Mouse (Mus musculus) embryonic fibroblast, embryonic 13.5 days (primary cell): ENCODE results near the gene Milr1. TPM values are rescaled to one million over a fixed set of nuclear protein-coding genes. Genes with fewer than 3 reads are reported as not detected.
"Not testable (repeated sequence)": the region's sequence is repeated elsewhere in the genome, so short reads cannot be mapped to it uniquely, and the experiment has no call there.

ENCODE experiments used
- H3K27ac ChIP-seq: 2 replicates; pipeline ENCODE4 v1.5.1; 2012; ENCODE audit warnings: low read length, control low read depth, inconsistent platforms; ENCODE audit not compliant: insufficient read depth
- H3K4me1 ChIP-seq: 2 replicates; pipeline ENCODE4 v1.6.1; 2011; ENCODE audit warnings: low read length; ENCODE audit not compliant: control insufficient read depth, insufficient read depth
- H3K4me3 ChIP-seq: 2 replicates; pipeline ENCODE4 v1.5.1; 2011; ENCODE audit warnings: mild to moderate bottlenecking, control low read depth, low read length; ENCODE audit not compliant: insufficient read depth
- CTCF ChIP-seq: IDR thresholded peaks from 2 replicates; pipeline ENCODE4 v1.5.1; 2011; ENCODE audit warnings: mild to moderate bottlenecking, control low read depth, low read length, moderate library complexity, borderline replicate concordance; ENCODE audit not compliant: insufficient read depth
- POLR2A ChIP-seq: IDR thresholded peaks from 2 replicates; pipeline ENCODE4 v1.6.1; 2011; ENCODE audit warnings: low read depth, mild to moderate bottlenecking, control low read depth, low read length, moderate library complexity
- polyA plus RNA-seq: library from polyadenylated mRNA; stranded (reverse); fragments of >200 nt; gene quantifications from 2 replicates; pipeline ENCODE4 v1.2.4, GENCODE M21; 2011; ENCODE audit warnings: low read depth; ENCODE audit not compliant: missing spikeins, insufficient read length

Milr1 gene
- polyA plus RNA-seq, 1 experiment = 1.4 TPM

DNA sequence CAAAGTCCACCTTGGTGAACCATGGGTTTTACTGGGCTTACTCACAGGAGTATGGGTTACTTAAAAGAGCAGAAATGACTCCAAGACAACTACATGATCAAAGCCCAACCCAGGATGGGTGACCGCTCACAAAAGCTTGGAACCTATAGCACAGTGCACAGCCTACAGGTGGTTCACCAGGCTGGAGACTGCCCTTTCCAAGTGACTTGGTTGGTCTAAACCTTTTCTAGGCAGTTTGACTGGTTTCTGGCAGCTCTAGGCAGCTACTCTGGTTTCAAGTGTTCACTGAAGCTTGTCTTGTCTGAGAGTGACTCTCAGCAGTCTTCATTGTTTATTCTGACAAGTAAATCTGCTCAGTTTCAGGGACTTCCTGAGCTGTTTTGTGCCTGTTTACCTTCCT is 21.4 kb upstream of the Milr1 start:
- H3K4me3 ChIP-seq = no peak overlapping the region
- no peak for TF ChIP-seq POLR2A
- TF ChIP-seq CTCF = no peak
- H3K27ac ChIP-seq = no peak overlapping the region
- H3K4me1 ChIP-seq = no peaks in the 10 kb centered on the region

DNA sequence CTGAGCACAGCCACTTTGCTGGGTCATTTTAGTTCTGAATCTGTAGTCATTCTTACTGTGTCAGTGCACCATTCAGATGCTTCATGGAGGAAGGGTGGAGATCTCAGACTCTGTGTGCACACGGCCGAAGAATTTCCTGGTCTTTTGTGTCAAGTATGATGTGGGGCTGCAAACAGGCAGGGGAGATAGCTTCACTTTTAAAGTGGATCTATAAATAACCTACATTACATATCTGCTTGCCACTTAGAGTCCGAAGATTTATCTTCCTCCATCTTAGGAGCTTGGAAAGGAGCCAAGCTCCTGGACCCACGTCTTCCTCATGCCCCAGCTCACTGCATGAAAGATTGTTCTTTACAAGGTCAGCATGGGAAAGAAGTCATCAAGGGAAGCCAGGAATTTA is 20.3 kb upstream of the Milr1 start:
- no peak for TF ChIP-seq POLR2A
- TF ChIP-seq CTCF = no peak
- Histone ChIP-seq H3K4me1 (no peaks in the 10 kb centered on the region), H3K27ac (no peak overlapping the region)

DNA sequence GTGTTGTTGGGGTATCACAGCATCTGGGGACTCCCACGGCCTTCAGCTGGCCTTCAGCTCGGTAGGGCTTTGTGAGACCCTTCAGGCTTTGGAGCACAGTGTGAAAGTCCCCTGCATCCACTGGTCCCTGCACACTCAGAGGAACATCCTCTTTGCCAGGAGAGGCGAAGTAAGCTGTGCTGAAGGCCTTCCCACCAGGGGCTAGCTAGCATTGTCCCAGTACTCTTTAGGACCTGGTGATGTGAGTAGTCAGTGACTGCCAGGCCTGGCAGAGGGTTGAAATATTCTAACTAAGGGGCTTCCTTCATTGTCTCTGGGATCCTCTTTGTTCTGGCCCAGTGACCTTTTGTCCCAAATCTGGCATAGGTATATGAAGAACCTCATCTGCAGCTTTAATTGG is 14.4 kb upstream of the Milr1 start:
- TF ChIP-seq POLR2A (no peak), CTCF (no peak)
- no peak overlapping the region for H3K27ac ChIP-seq
- H3K4me3 ChIP-seq = no peak overlapping the region
- H3K4me1 ChIP-seq = no peaks in the 10 kb centered on the region

More for the DNA sequence above, 20.3 kb upstream of the Milr1 start:
- H3K4me3 ChIP-seq = no peak overlapping the region

DNA sequence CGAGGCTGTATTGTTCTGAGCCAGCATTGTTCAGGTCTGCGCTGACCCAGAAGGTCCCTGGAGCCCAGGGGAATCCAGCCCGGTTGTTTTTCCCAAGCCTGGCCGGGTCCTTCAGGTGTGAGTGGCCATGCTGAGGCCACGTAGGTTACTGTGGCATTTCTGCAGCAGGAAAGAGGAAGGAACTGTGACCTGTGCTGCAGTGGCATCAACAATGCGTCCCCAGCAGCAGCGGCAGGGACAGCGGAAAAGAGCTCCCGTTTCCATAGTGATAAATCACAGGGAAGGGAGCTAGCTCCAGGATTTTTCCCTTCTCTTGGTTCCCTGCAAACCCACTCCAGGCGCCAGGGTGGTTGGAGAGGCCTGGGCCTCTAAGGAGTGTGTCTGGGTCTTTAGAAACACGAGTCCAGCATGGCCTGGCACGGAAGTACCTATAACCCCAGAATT is 13.8 kb upstream of the Milr1 start:
- Histone ChIP-seq H3K4me3 (no peak overlapping the region), H3K27ac (no peak overlapping the region), H3K4me1 (no peaks in the 10 kb centered on the region)
- TF ChIP-seq CTCF (no peak), POLR2A (no peak)

DNA sequence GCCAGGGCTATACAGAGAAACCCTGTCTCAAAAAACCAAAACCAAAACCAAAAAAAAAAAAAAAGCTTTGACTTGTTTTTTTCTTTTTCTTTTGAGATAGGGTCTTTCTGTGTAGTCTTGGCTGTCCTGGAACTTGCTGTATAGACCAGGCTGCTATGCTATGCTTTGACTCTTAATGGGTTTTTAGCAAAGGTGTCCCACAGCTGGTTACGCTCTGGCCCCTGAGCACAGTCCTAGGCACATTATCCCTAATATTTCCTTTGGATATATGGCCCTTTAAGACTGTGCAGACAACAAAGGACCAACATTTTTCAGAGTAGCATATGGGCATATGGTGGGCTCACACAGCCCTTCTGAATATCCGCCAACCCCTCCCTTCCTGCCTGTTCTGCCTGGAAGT is 11.9 kb upstream of the Milr1 start:
- no peak for TF ChIP-seq CTCF
- TF ChIP-seq POLR2A = no peak

DNA sequence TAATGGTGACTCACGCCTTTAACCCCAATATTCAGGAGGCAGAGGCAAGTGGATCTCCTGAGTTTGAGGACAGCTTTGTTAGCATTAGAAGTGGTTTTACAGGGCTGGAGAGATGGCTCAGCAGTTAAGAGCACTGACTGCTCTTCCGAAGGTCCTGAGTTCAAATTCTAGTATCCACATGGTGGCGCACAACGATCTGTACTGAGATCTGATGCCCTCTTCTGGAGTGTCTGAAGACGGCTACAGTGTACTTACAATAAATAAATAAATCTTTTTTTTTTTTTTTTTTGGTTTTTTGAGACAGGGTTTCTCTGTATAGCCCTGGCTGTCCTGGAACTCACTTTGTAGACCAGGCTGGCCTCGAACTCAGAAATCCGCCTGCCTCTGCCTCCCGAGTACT is 10.3 kb upstream of the Milr1 start:
- not testable (repeated sequence) for H3K4me3 ChIP-seq, H3K27ac ChIP-seq

More for the DNA sequence above, 11.9 kb upstream of the Milr1 start:
- no peak overlapping the region for H3K27ac ChIP-seq
- no peaks in the 10 kb centered on the region for H3K4me1 ChIP-seq
- H3K4me3 ChIP-seq = no peak overlapping the region

DNA sequence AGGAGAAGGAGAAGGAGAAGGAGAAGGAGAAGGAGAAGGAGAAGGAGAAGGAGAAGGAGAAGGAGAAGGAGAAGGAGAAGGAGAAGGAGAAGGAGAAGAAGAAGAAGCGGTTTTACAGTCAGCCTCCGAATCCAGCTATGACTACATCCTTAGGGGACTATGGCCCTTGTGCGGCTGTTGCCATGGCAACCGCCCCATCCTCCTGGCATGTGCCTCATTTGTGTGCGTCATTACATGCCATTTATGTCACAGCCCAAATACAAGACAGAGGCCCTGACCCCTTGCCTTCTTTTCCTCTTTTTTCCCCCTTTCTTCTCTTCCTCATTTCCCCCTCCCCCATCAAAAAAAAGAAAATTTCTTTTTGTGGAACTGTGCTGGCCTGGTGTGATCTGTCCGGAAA is 9.8 kb upstream of the Milr1 start:
- TF ChIP-seq POLR2A = no peak
- no peak for TF ChIP-seq CTCF
- Histone ChIP-seq H3K27ac (no peak overlapping the region), H3K4me3 (no peak overlapping the region), H3K4me1 (no peaks in the 10 kb centered on the region)

More for the DNA sequence above, 10.3 kb upstream of the Milr1 start:
- not testable (repeated sequence) for H3K4me1 ChIP-seq

DNA sequence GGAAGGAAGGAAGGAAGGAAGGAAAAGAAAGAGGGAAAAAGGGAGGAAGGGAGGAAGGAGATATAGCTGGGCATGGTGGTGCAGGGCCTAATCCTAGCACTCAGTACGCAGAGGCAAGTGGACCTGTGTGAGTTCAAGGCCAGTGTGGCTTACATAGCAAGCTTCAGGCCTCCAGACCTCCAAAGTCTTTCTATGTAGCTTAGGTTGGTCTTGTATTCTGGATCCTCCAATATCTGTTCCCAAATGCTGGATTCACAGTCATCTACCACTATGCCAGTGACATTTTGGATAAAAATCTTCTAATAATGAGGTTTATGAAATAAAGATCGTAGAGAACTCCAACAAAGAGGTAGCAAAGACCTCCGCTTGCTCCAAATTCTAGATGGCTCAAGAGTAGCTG is 9.2 kb upstream of the Milr1 start:
- H3K27ac ChIP-seq = no peak overlapping the region
- H3K4me3 ChIP-seq = no peak overlapping the region
- TF ChIP-seq CTCF (no peak), POLR2A (no peak)
- no peaks in the 10 kb centered on the region for H3K4me1 ChIP-seq

DNA sequence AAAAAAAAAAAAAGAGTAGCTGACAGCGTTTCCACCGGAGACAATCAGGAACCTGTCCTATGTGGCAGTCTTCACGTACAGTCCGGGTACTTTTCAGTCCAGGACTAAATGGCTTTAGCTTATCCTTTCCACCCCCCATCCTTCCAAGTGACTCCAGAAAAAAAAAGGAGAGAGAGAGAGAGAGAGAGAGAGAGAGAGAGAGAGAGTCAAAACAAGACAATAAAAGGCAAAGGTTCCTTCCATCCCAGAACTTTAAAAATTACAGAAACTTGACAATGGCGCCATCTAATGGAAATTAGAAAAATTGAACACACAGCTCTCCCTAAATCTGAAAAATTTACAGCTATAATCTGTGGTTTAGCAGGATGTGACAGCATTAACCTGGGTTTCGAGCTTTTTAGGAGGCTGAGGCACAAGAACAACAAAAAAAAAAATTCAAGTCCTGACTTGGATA is 8.6 kb upstream of the Milr1 start:
- no peak for TF ChIP-seq POLR2A
- no peak for TF ChIP-seq CTCF
- H3K4me3 ChIP-seq = no peak overlapping the region
- no peaks in the 10 kb centered on the region for H3K4me1 ChIP-seq
- no peak overlapping the region for H3K27ac ChIP-seq

DNA sequence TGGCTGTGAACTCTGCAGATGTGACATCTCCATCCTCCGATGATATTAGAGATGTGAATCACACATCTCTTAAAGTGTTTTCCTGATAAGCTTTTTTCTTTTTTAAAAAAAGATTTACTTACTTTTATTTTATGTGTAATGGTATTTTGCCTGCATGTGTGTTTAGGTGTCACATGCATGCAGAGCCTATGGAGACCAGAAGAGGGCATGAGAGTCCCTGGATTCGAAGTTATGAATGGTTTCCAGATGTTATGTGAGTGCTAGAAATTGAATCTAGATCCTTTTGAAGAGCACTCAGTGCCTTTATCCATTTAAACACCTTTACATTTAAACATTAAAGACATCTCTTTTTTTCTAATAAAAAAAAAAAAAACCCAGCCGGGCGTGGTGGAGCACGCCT is 6.1 kb upstream of the Milr1 start:
- TF ChIP-seq CTCF (no peak), POLR2A (no peak)
- Histone ChIP-seq H3K4me3 (no peak overlapping the region), H3K27ac (no peak overlapping the region), H3K4me1 (no peaks in the 10 kb centered on the region)

DNA sequence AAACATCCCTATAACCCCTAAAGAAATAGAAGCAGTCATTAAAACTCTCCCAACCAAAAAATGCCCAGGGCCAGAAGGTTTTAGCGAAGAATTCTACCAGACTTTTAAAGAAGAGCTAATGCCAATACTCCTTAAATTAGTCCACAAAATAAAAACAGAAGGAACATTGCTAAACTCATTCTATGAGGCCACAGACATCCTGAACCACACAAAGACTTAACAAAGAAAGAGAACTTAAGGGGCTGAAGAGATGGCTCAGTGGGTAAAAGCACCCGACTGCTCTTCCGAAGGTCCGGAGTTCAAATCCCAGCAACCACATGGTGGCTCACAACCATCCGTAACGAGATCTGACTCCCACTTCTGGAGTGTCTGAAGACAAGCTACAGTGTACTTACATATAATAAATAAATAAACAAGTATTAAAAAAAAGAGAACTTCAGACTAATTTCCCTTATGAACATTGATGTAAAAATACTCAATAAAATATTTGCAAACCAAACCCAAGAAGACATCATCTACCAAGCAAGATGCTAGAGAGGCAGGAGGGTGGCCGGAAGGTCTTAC is 1.4 kb upstream of the Milr1 start:
- not testable (repeated sequence) for H3K4me1 ChIP-seq, H3K4me3 ChIP-seq, H3K27ac ChIP-seq
